Mouse (Mus musculus) layer of hippocampus, adult 9-10 months (tissue): ENCODE measurements at regions not wholly inside any gene's neighbourhood (a gene's known extent, or its start where the extent isn't known, plus 50 kb on each side); places are given as distances from the start of the nearest gene placed in this dataset.
A peak's percentile ranks its signal among the peaks of the same experiment; 100 is the strongest.

Experiments
- DNase-seq: peaks from one replicate; pipeline ENCODE4 v3.0.0; 2022; ENCODE audit warnings: low spot score

GRCm38 (mm10) chr10:41018888-41019287 lies 53.2 kb downstream of the Gpr6 start:
- DNase-seq: no peak

GRCm38 (mm10) chr10:41016547-41016946 lies 55.5 kb downstream of the Gpr6 start:
- DNase-seq: no peak

DNA sequence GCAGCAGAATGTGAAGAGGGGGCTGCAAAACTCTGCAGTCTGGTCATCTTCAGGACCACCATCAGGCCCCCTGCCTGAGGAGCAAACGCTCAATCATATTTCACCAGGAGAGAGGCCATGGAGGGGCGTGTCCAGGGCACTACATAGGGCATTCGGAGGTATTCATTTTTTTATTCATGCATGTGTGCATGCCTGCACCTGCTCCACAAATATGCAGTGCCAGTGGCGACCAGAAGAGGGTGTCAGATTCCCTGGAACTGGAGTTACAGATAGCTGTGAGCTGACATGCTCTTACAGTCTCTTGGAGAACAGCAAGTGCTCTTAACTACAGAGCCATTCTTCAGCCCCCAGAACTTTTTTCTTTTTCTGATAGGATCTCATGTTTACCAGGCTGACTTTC lies 56.4 kb downstream of the Gpr6 start:
- peak; percentile 49 for DNase-seq

DNA sequence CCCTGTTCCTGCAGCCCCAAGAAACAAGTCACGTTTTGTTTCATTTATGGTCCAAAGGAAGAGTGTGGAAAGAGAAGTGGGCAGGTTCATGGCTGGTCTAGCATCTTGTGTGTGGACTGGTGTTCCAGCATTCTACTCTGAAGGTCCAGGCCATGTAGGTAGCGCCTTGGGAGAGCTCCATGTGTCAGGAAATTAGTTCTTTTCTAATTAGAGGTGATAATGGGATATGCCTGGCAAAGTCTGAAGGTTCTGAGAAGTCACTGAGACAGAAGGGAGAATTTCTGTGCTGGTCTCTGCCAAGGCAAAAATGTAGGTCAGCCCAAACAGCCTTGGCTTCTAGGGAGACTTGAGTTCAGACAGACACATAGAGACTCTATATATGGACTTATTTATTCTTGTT lies 61.5 kb downstream of the Gpr6 start:
- DNase-seq: no peak

DNA sequence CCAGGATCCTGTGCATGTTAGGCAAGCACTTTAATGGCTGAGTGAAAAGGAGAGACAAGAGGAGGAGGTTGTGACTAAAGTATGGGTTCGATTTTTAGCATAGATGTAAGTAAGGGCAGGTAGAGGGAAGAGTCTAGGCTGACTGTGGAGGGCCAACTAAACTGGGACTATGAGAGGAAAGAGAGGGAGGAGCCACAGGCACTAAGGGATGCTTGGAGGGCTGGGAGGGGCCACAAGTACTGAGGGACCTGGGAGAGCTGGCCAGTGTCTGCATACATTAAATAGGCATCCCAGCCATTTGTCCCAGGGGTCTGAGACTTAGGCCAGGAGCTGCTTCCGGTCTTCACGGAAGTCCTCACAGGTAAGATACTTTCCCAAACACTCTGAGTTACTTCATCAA lies 64.2 kb downstream of the Gpr6 start:
- no peak for DNase-seq

- no peak for DNase-seq
Observed at GRCm38 (mm10) chr10:41006634-41007033, 65.5 kb downstream of the Gpr6 start.

DNA sequence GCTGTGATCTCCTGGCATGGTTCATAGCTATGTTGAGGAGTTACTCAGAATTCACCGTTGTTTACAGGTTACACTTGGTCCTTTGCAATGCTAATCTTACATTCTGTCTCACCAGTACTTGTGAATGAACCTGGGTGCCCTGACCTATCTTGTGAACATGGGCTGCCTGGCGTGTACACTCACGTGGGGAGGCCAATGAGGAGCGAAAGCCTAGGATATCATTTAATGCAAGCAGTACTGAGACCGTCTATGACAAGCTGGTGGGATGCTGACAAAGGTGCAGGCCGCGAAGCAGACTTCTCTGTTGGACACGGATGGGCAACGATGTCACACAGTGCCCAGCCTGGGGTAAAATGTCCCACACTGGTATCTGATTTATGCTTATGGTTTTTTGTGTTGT lies 66.3 kb downstream of the Gpr6 start:
- no peak for DNase-seq

GRCm38 (mm10) chr10:41004753-41005152 lies 67.3 kb downstream of the Gpr6 start:
- DNase-seq: no peak

- DNase-seq: peak; percentile 51
Observed at GRCm38 (mm10) chr10:41004044-41004689, 67.9 kb downstream of the Gpr6 start.

- no peak for DNase-seq
Observed at GRCm38 (mm10) chr10:41003197-41003596, 68.9 kb downstream of the Gpr6 start.

- no peak for DNase-seq
Observed at GRCm38 (mm10) chr10:41000965-41001364, 71.1 kb downstream of the Gpr6 start.

DNA sequence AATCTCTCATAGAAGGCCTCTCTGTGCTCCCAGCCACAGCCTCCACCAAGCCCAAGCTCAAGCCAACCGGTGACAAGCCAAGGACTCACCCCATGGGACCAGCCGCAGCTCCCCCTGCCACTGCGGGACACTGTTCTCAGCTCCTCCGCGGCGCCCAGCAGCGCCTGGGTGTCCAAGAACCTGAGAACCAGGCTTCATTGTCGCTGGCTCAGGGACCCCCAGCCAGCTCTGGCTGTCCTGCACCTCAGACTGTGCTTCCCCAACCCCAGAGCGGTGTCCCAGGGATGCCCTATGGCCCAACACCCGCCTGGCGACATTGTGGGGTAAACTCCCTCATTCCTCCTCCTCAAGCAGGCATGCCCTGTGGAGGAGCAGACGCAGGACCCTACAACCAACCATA lies 72.6 kb downstream of the Gpr6 start:
- no peak for DNase-seq

GRCm38 (mm10) chr10:40998799-40999198 lies 73.3 kb downstream of the Gpr6 start:
- DNase-seq: no peak

DNA sequence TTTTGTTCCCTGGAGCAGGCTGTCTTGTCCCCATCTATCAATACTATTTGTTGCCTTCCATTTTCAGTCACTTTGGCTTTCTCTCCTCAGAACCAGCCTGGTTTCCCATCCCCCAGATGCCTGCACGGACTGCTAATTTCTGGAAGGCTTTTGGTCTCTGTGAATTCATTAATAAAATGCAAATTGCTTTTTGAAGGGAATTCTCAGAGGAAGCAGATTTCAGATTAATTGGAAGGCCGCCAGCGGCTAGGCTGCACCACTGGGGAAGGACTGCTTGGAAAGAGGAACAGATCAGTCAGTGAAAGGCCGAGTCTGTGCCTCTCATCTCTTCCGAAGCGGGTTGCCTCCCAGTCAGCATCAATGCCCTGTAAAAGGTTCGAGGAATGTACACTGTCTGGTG lies 73.8 kb downstream of the Gpr6 start:
- peak; percentile 38 for DNase-seq

DNA sequence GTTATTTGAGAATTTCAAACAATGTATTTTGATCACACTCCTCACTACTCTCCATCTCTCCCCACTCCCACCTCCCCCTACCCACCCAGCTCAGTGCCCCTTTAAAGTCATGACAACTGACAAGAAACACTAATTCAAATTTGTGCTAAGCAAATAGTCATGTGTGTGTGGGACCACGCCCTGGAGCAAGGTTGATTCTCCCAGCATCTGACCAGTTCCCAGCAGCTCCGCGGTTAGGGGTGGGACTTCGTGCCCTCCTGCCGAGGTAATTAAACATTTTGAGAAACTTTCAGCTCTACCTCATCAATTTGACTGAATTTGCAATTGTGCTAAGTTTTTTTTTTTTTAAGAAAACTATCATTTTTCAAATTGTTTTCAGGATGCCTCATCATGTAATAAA lies 74.5 kb downstream of the Gpr6 start:
- DNase-seq: no peak
